Mouse (Mus musculus) kidney, adult 2 months (tissue): ENCODE measurements at regions not wholly inside any gene's neighbourhood (a gene's known extent, or its start where the extent isn't known, plus 50 kb on each side); places are given as distances from the start of the nearest gene placed in this dataset.

Experiments
- DNase-seq: peaks from one replicate; pipeline ENCODE4 v3.0.0; 2021
- H3K27ac ChIP-seq: fragments of 200-500 bp; 2 replicates; pipeline ENCODE4 v1.5.1; 2012; ENCODE audit warnings: low read depth, low read length, control low read depth, inconsistent platforms; ENCODE audit not compliant: insufficient read depth
- H3K27me3 ChIP-seq: fragments of 200-500 bp; replicated peaks from 2 replicates; pipeline ENCODE4 v1.6.1; 2012; ENCODE audit warnings: mild to moderate bottlenecking, moderate library complexity, low read length, inconsistent platforms; ENCODE audit not compliant: control insufficient read depth, insufficient read depth
- H3K36me3 ChIP-seq: fragments of 200-500 bp; 2 replicates; pipeline ENCODE4 v1.6.1; 2012; ENCODE audit warnings: mild to moderate bottlenecking, moderate library complexity, low read length, inconsistent platforms; ENCODE audit not compliant: control insufficient read depth, insufficient read depth
- H3K4me1 ChIP-seq: fragments of 200-500 bp; 2 replicates; pipeline ENCODE4 v1.6.1; 2011; ENCODE audit warnings: low read length; ENCODE audit not compliant: control insufficient read depth, insufficient read depth
- H3K4me3 ChIP-seq: fragments of 200-500 bp; 2 replicates; pipeline ENCODE4 v1.5.1; 2011; ENCODE audit warnings: mild to moderate bottlenecking, low read depth, low read length, control low read depth; ENCODE audit not compliant: insufficient read depth
- CTCF ChIP-seq: fragments of 200-500 bp; conservative IDR thresholded peaks from 2 replicates; pipeline ENCODE4 v1.5.1; 2011; ENCODE audit warnings: low read depth, mild to moderate bottlenecking, control low read depth, low read length, moderate library complexity, mixed read lengths; ENCODE audit not compliant: insufficient read depth, insufficient read length
- POLR2A ChIP-seq: fragments of 200-500 bp; IDR thresholded peaks from one replicate; pipeline ENCODE4 v1.6.1; 2011; ENCODE audit warnings: low read depth, low read length, control low read depth
- WGBS: fragments of 180-500 bp; shearing (Covaris S2); methylation state at CpG from one replicate; pipeline ENCODE4 v1.1.7; 2018; 5-methylcytosine and 5-hydroxymethylcytosine counted together

DNA sequence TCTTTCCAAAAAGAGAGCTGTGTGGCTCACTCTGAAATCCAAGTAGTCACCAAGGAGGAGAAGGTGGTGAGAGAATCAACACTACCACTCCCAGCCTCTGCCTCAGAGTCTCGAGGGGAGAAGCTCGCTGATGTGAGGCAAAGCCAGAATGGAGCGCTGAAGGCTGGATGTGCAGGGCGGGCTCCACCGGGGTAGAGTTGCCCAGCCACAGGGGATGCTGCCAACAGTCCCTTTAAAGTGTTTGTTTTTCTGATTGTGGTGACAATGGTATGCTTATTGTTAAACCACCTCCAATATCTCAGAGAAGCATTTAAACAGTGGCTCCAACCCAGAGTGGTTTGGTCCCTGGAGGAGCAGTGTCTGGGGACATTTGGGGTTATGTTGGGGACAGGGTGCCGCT is 110.7 kb upstream of the Ptpn1 start:
- no peaks in the 10 kb centered on the region for H3K27me3 ChIP-seq
- no peak for TF ChIP-seq CTCF
- TF ChIP-seq POLR2A, result no peak
- no peaks in the 10 kb centered on the region for H3K36me3 ChIP-seq
- DNase-seq, result no peak
- no peak overlapping the region for H3K4me3 ChIP-seq
- peaks cover 3% of the 10 kb centered on the region; the same call in 1 of the 2 replicates for H3K4me1 ChIP-seq
- 80% methylated on average over 6 of the region's 6 CpGs for WGBS
- no peak overlapping the region for H3K27ac ChIP-seq

DNA sequence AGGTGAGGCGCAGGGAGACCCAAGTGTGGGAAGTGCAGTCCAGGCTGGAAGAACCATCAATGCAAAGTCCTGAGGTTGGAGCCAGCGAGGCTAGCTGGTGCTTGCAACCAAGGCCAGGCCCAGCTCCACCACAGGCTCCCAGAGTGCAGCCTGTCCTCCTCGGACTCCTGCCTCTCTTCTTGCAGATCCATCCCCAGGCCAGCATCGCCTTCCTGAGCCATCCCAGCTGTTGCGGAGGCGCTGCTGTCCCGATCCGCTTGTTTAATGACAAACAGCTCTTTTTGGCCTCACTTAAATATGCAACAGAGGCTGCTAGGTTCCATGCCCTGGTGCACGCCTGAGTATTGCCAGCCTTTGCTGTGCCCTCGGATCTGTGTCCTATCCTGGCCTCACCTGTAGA is 113.1 kb upstream of the Ptpn1 start:
- Histone ChIP-seq H3K27ac (peak overlapping the region; percentile 11; the same call in 1 of the 2 replicates), H3K36me3 (no peaks in the 10 kb centered on the region), H3K4me3 (no peak overlapping the region), H3K27me3 (no peaks in the 10 kb centered on the region), H3K4me1 (peaks cover 5% of the 10 kb centered on the region)
- TF ChIP-seq POLR2A (no peak), CTCF (no peak)
- peak; percentile 52 for DNase-seq
- WGBS, result 67% methylated on average over 10 of the region's 10 CpGs

DNA sequence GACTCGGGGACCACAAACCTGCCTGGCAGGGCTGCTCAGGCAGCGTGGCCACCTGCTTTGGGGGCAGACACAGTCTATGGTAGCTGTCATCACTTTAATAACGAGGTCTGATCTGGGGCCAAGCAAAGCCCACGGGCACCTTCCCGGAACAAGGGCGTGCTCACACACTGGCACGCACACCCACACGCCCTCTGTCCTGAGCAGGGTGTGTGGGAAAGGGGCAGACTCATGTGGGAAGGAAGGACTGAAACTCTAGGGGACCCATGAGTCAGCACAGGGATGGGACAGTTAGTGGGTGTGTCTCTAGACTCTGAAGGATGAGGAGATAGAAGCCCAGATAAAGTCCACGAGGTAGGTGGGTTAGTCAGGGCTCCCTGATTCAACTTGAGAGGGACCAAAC is 114.8 kb upstream of the Ptpn1 start:
- no peak overlapping the region for H3K27ac ChIP-seq
- H3K4me3 ChIP-seq, result no peak overlapping the region
- no peaks in the 10 kb centered on the region for H3K36me3 ChIP-seq
- WGBS, result 73% methylated on average over 9 of the region's 9 CpGs
- H3K27me3 ChIP-seq, result no peaks in the 10 kb centered on the region
- no peak for DNase-seq
- peaks cover 3% of the 10 kb centered on the region; the same call in 1 of the 2 replicates for H3K4me1 ChIP-seq
- TF ChIP-seq POLR2A, result no peak
- TF ChIP-seq CTCF, result no peak

DNA sequence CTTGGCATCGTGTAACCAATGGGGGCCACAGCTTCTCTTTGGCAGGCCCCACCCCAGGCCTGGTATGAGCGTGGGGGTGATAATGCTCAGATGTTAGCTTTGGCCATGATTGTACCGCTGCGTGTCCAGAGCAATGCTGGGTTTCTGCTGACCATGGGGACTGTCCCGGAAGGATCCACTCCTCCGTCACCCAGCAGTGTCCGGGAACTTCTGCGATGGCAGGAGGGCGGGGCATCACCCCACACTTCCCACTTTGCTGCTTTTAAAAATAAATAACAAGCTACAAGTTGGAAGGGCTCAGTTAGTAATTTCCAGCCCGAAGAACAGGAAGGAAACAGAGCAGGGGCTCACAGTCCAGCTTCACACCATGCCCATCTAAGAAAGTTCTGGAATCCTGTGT is 116.7 kb upstream of the Ptpn1 start:
- Histone ChIP-seq H3K27me3 (no peaks in the 10 kb centered on the region), H3K27ac (no peak overlapping the region), H3K36me3 (no peaks in the 10 kb centered on the region), H3K4me3 (no peak overlapping the region), H3K4me1 (peaks cover 3% of the 10 kb centered on the region; the same call in 1 of the 2 replicates)
- DNase-seq, result no peak
- 68% methylated on average over 10 of the region's 10 CpGs for WGBS
- TF ChIP-seq CTCF (no peak), POLR2A (no peak)

DNA sequence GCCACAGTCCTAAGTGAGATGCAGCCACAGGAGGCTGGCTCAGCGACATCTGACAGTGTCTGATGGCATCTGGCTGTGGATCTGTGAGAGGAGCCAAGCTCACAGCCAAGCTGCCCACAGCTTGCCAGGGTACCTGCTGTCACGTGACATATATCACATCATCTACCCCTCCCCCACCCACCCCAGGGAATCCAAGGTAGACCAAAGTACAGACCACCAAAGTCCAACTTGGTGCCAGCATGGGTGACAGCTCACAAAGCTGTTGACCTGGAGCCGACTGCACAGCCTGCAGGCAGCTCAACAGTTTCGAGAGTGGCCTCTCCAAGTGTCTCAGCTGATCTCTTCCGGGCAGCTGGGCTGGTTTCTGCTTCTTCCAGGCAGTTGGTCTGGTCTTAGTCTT is 119.6 kb upstream of the Tmem189 start:
- H3K27me3 ChIP-seq, result no peaks in the 10 kb centered on the region
- no peak overlapping the region for H3K27ac ChIP-seq
- 72% methylated on average over 5 of the region's 5 CpGs for WGBS
- H3K4me3 ChIP-seq, result no peak overlapping the region
- peaks cover 10% of the 10 kb centered on the region; the same call in 1 of the 2 replicates for H3K4me1 ChIP-seq
- no peak for TF ChIP-seq CTCF
- no peak for TF ChIP-seq POLR2A
- no peaks in the 10 kb centered on the region for H3K36me3 ChIP-seq
- peak; percentile 74 for DNase-seq

DNA sequence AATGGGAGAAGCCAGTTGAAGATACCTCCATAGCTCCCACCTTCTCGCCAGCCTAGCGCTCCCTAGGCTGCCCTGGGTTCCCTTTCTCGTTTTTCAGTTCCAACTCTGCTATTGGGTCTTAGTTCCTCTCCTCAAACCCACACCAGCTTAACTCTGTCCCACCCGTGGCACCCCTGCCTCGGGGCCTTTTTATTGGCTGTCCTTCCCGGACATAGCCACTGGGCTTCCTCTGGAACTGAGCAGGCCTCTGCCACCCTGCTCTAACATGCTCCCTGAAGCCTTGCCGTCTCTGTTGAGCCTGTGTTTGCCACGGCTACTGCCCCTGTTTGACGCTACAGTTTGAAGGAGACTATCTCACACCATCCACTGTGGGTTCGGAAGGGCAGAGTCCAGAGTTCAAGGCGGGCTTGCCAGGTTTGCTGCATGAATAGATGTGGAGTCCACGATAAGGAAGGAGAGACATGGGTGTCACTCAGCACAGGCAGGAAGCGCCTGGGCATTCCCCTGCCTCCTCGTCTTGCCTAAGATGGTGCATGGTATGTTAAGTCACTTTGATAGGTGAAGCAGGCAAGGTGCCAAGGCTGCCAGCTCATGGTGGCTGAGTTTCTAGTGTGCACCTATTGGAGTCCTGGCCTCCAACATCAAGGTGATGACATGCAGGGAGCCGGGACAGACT is 116.1 kb upstream of the Tmem189 start:
- TF ChIP-seq POLR2A (no peak), CTCF (no peak)
- H3K4me3 ChIP-seq, result no peak overlapping the region
- no peaks in the 10 kb centered on the region for H3K36me3 ChIP-seq
- peak overlapping the region; percentile 61 for H3K27ac ChIP-seq
- DNase-seq, result peak; percentile 93
- no peaks in the 10 kb centered on the region for H3K27me3 ChIP-seq
- 67% methylated on average over 15 of the region's 15 CpGs for WGBS
- peaks cover 10% of the 10 kb centered on the region for H3K4me1 ChIP-seq

DNA sequence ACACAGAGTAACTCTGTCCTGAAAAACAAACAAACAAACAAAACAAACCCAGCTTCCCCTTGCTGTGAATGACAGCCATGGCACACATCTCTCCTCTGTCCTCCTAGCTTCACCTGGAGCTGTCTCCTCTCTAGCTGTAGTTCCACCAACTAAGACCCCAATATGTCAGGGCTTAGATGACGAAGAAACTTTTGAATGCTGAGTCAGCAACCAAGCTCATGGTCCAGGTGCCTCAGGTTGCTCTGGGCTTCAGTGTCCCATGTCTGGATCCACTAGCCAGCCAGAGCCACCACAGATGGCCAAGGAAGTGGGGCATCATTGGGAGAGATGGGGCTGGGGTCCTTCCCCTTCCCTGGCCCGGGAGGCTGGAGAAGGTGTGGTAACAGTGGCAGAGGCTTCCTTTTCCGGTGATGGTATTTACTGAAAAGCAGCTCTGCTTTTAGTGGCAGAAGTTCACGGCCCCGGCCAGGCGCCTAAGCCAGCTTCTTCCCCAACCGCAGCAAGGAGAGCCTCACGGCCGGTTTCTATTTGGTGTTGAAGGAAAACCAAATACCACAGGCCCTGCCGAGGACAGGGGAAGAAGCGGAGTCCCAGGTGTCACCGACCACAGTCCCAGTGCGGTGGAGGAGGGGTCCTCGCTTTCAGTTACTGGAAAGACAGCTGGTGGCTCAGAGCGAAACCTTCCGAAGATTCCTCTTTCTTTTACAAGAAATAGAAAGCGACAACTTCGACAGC is 115.0 kb upstream of the Tmem189 start:
- Histone ChIP-seq H3K36me3 (no peaks in the 10 kb centered on the region), H3K27me3 (no peaks in the 10 kb centered on the region), H3K4me1 (peaks cover 10% of the 10 kb centered on the region), H3K4me3 (no peak overlapping the region), H3K27ac (no peak overlapping the region)
- TF ChIP-seq POLR2A, result no peak
- DNase-seq, result peak; percentile 33
- 65% methylated on average over 18 of the region's 18 CpGs for WGBS
